Mouse (Mus musculus): ENCODE measurements around the gene Zfp618. TPM values are rescaled to one million over a fixed set of nuclear protein-coding genes. Genes with fewer than 3 reads are reported as not detected.

Zfp618 gene
- polyA plus RNA-seq, 1 experiment from 2014 or later: 41.2 TPM

GRCm38 (mm10) chr4:63067822-63068221 lies 102.4 kb downstream of the Zfp618 start:
- Histone ChIP-seq H3K27ac (ENCODE audit: low read length) (peak overlapping the region; percentile 86), H3K4me1 (ENCODE audit: insufficient read depth, low read length) (peaks cover 76% of the 10 kb centered on the region), H3K4me2 (replicated peaks; ENCODE audit: low read depth, low read length) (0 out of 2 replicates have a peak overlapping the region, but pooled peaks have one; percentile 12), H3K9ac (replicated peaks; ENCODE audit: low read length) (peak overlapping the region; percentile 19; the same call in 1 of the 2 replicates), H3K4me3 (ENCODE audit: low read length) (no peak overlapping the region), H3K36me3 (ENCODE audit: insufficient read depth, low read length) (peaks cover 1% of the 10 kb centered on the region), H3K27me3 (ENCODE audit: insufficient read depth, low read length) (no peaks in the 10 kb centered on the region), H3K9me3 (ENCODE audit: low read length) (no peaks in the 10 kb centered on the region)
- 37% methylated on average over 6 of the region's 6 CpGs for WGBS
- peak; percentile 32 for ATAC-seq (ENCODE audit: low FRiP score, low TSS enrichment)

- no peak overlapping the region; the same call in 1 of the 2 replicates for H3K9ac ChIP-seq (replicated peaks; ENCODE audit: low read length)
- no peaks in the 10 kb centered on the region for H3K9me3 ChIP-seq (ENCODE audit: low read length)
- H3K27ac ChIP-seq (ENCODE audit: low read length): peak overlapping the region; percentile 86
- H3K36me3 ChIP-seq (ENCODE audit: insufficient read depth, low read length): no peaks in the 10 kb centered on the region
- no peak overlapping the region for H3K4me2 ChIP-seq (replicated peaks; ENCODE audit: low read depth, low read length)
- peaks cover 82% of the 10 kb centered on the region for H3K4me1 ChIP-seq (ENCODE audit: insufficient read depth, low read length)
- no peak for ATAC-seq (ENCODE audit: low FRiP score, low TSS enrichment)
- no peaks in the 10 kb centered on the region for H3K27me3 ChIP-seq (ENCODE audit: insufficient read depth, low read length)
- H3K4me3 ChIP-seq (ENCODE audit: low read length): no peak overlapping the region
- 53% methylated on average over 12 of the region's 12 CpGs for WGBS
These were observed 103.3 kb downstream of the Zfp618 start for GRCm38 (mm10) chr4:63068499-63069175.

GRCm38 (mm10) chr4:63071413-63072260 lies 106.3 kb downstream of the Zfp618 start:
- Histone ChIP-seq H3K9ac (replicated peaks; ENCODE audit: low read length) (no peak overlapping the region; the same call in 1 of the 2 replicates), H3K4me1 (ENCODE audit: insufficient read depth, low read length) (peaks cover 61% of the 10 kb centered on the region), H3K36me3 (ENCODE audit: insufficient read depth, low read length) (no peaks in the 10 kb centered on the region), H3K4me2 (replicated peaks; ENCODE audit: low read depth, low read length) (no peak overlapping the region), H3K27me3 (ENCODE audit: insufficient read depth, low read length) (no peaks in the 10 kb centered on the region), H3K9me3 (ENCODE audit: low read length) (no peaks in the 10 kb centered on the region), H3K27ac (ENCODE audit: low read length) (peak overlapping the region; percentile 84), H3K4me3 (ENCODE audit: low read length) (no peak overlapping the region)
- ATAC-seq (ENCODE audit: low FRiP score, low TSS enrichment): peak; percentile 87
- WGBS: 31% methylated on average over 15 of the region's 15 CpGs

- Histone ChIP-seq H3K27me3 (ENCODE audit: insufficient read depth, low read length) (no peaks in the 10 kb centered on the region), H3K36me3 (ENCODE audit: insufficient read depth, low read length) (peaks cover 11% of the 10 kb centered on the region), H3K4me3 (ENCODE audit: low read length) (no peak overlapping the region), H3K4me1 (ENCODE audit: insufficient read depth, low read length) (peaks cover 46% of the 10 kb centered on the region), H3K9ac (replicated peaks; ENCODE audit: low read length) (no peak overlapping the region), H3K4me2 (replicated peaks; ENCODE audit: low read depth, low read length) (no peak overlapping the region), H3K9me3 (ENCODE audit: low read length) (peaks cover 3% of the 10 kb centered on the region; the same call in 1 of the 2 replicates), H3K27ac (ENCODE audit: low read length) (no peak overlapping the region)
- WGBS: 65% methylated on average over 2 of the region's 2 CpGs
- ATAC-seq (ENCODE audit: low FRiP score, low TSS enrichment): no peak
These were observed 107.8 kb downstream of the Zfp618 start for GRCm38 (mm10) chr4:63073139-63073538.

GRCm38 (mm10) chr4:63079159-63079558 lies 113.8 kb downstream of the Zfp618 start:
- Histone ChIP-seq H3K9ac (replicated peaks; ENCODE audit: low read length) (no peak overlapping the region), H3K4me1 (ENCODE audit: insufficient read depth, low read length) (0 out of 2 replicates have a peak, but pooled peaks cover 3% of the 10 kb centered on the region), H3K4me2 (replicated peaks; ENCODE audit: low read depth, low read length) (no peak overlapping the region), H3K27me3 (ENCODE audit: insufficient read depth, low read length) (no peaks in the 10 kb centered on the region), H3K36me3 (ENCODE audit: insufficient read depth, low read length) (peaks cover 46% of the 10 kb centered on the region), H3K4me3 (ENCODE audit: low read length) (no peak overlapping the region), H3K9me3 (ENCODE audit: low read length) (peaks cover 3% of the 10 kb centered on the region; the same call in 1 of the 2 replicates), H3K27ac (ENCODE audit: low read length) (no peak overlapping the region)
- 82% methylated on average over 7 of the region's 7 CpGs for WGBS
- ATAC-seq (ENCODE audit: low FRiP score, low TSS enrichment): no peak

GRCm38 (mm10) chr4:63084473-63084889 lies 119.1 kb downstream of the Zfp618 start:
- Histone ChIP-seq H3K9ac (replicated peaks; ENCODE audit: low read length) (no peak overlapping the region), H3K4me1 (ENCODE audit: insufficient read depth, low read length) (no peaks in the 10 kb centered on the region), H3K9me3 (ENCODE audit: low read length) (no peaks in the 10 kb centered on the region), H3K4me2 (replicated peaks; ENCODE audit: low read depth, low read length) (no peak overlapping the region), H3K27me3 (ENCODE audit: insufficient read depth, low read length) (no peaks in the 10 kb centered on the region), H3K36me3 (ENCODE audit: insufficient read depth, low read length) (peaks cover 52% of the 10 kb centered on the region), H3K27ac (ENCODE audit: low read length) (no peak overlapping the region), H3K4me3 (ENCODE audit: low read length) (no peak overlapping the region)
- no peak for ATAC-seq (ENCODE audit: low FRiP score, low TSS enrichment)
- 79% methylated on average over 8 of the region's 8 CpGs for WGBS

GRCm38 (mm10) chr4:63089484-63089883 lies 124.1 kb downstream of the Zfp618 start:
- peaks cover 38% of the 10 kb centered on the region for H3K36me3 ChIP-seq (ENCODE audit: insufficient read depth, low read length)
- no peak for ATAC-seq (ENCODE audit: low FRiP score, low TSS enrichment)
- peaks cover 11% of the 10 kb centered on the region; the same call in 1 of the 2 replicates for H3K4me1 ChIP-seq (ENCODE audit: insufficient read depth, low read length)
- 85% methylated on average over 1 of the region's 1 CpGs for WGBS
- H3K4me2 ChIP-seq (replicated peaks; ENCODE audit: low read depth, low read length): no peak overlapping the region
- H3K27me3 ChIP-seq (ENCODE audit: insufficient read depth, low read length): no peaks in the 10 kb centered on the region
- no peaks in the 10 kb centered on the region for H3K9me3 ChIP-seq (ENCODE audit: low read length)
- no peak overlapping the region for H3K4me3 ChIP-seq (ENCODE audit: low read length)
- no peak overlapping the region for H3K9ac ChIP-seq (replicated peaks; ENCODE audit: low read length)
- no peak overlapping the region for H3K27ac ChIP-seq (ENCODE audit: low read length)

- Histone ChIP-seq H3K36me3 (ENCODE audit: insufficient read depth, low read length) (peaks cover 45% of the 10 kb centered on the region), H3K4me2 (replicated peaks; ENCODE audit: low read depth, low read length) (no peak overlapping the region), H3K9ac (replicated peaks; ENCODE audit: low read length) (no peak overlapping the region), H3K4me3 (ENCODE audit: low read length) (no peak overlapping the region), H3K9me3 (ENCODE audit: low read length) (no peaks in the 10 kb centered on the region), H3K4me1 (ENCODE audit: insufficient read depth, low read length) (peaks cover 11% of the 10 kb centered on the region; the same call in 1 of the 2 replicates), H3K27ac (ENCODE audit: low read length) (no peak overlapping the region), H3K27me3 (ENCODE audit: insufficient read depth, low read length) (no peaks in the 10 kb centered on the region)
- ATAC-seq (ENCODE audit: low FRiP score, low TSS enrichment): no peak
- 49% methylated on average over 5 of the region's 5 CpGs for whole genome bisulfite sequencing
These were observed 125.8 kb downstream of the Zfp618 start for GRCm38 (mm10) chr4:63091151-63091550.

- no peaks in the 10 kb centered on the region for H3K27me3 ChIP-seq (ENCODE audit: insufficient read depth, low read length)
- 86% methylated on average over 1 of the region's 1 CpGs for WGBS
- H3K27ac ChIP-seq (ENCODE audit: low read length): no peak overlapping the region
- H3K4me3 ChIP-seq (ENCODE audit: low read length): no peak overlapping the region
- H3K9me3 ChIP-seq (ENCODE audit: low read length): peaks cover 5% of the 10 kb centered on the region; the same call in 1 of the 2 replicates
- H3K9ac ChIP-seq (replicated peaks; ENCODE audit: low read length): no peak overlapping the region
- peaks cover 54% of the 10 kb centered on the region for H3K36me3 ChIP-seq (ENCODE audit: insufficient read depth, low read length)
- no peak overlapping the region for H3K4me2 ChIP-seq (replicated peaks; ENCODE audit: low read depth, low read length)
- no peak for ATAC-seq (ENCODE audit: low FRiP score, low TSS enrichment)
- H3K4me1 ChIP-seq (ENCODE audit: insufficient read depth, low read length): 0 out of 2 replicates have a peak, but pooled peaks cover 5% of the 10 kb centered on the region
These were observed 132.2 kb downstream of the Zfp618 start for GRCm38 (mm10) chr4:63097603-63098002.
